Mouse (Mus musculus) c-Kit-positive CD71-positive TER-119-positive erythroid progenitor cells, embryonic 14.5 days (primary cell): ENCODE measurements around the gene Tas2r143.

ENCODE experiments used
- DNase-seq: peaks from one replicate; pipeline ENCODE4 v3.0.0-alpha.2; 2013; ENCODE audit warnings: low spot score

The Tas2r143 gene

GRCm38 (mm10) chr6:42399938-42400337, at the start of gene Tas2r143:
Gene Tas2r143 (plus strand): TSS chr6:42400238.
- DNase-seq = no peak

DNA sequence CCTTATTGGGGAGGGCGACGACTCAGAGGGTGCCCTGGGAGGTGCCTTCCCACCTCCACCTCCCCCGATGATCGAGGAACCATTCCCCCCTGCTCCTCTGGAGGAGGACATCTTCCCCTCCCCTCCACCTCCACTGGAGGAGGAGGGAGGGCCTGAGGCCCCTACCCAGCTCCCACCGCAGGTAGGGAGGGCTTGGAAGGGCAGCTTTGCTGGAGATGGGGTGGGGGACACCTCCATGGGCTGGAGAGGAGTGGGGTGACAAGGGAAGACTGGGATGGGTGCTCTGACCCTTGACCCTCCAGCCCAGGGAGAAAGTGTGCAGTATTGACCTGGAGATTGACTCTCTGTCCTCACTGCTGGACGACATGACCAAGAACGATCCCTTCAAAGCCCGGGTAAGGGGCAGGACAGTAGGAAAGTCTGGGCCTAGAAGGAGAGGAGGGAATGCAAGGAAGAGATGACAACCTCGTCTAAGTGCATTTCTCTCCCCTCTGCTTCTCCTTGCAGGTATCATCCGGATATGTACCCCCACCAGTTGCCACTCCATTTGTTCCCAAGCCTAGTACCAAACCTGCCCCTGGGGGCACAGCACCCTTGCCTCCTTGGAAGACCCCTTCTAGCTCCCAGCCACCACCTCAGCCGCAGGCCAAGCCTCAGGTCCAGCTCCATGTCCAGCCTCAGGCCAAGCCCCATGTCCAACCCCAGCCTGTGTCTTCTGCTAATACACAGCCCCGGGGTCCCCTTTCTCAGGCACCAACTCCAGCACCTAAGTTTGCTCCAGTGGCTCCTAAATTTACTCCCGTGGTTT, 48.9 kb upstream of the Tas2r143 start:
- DNase-seq = no peak

DNA sequence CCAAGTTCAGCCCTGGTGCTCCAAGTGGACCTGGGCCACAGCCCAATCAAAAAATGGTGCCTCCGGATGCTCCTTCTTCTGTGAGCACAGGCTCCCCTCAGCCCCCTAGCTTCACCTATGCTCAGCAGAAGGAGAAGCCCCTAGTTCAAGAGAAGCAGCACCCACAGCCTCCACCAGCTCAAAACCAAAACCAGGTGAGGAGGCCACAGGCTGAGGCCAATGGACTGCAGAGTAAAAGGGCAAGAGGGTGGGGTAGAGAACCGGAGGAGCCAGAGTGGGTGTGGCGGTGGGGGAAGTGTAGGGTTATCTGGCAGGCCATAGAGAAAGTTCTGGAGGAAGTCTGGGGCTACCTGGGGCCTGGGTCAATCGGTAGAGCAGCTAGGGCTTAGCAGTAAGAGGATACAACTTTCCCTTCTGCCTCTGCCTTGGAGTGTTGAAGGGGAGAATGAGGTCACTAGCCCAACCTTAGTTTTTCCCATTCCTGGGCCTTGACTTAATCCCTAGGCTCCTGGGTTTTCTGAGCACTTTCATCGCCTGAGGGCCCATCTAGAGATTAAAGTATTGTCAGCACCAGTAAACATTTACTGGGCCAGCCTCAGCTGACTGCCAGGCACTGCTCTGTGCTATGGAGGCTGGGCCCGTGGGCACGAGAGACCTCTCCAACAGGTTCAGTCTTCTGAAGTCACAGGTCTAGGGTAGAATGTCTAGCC, 48.1 kb upstream of the Tas2r143 start:
- no peak for DNase-seq

DNA sequence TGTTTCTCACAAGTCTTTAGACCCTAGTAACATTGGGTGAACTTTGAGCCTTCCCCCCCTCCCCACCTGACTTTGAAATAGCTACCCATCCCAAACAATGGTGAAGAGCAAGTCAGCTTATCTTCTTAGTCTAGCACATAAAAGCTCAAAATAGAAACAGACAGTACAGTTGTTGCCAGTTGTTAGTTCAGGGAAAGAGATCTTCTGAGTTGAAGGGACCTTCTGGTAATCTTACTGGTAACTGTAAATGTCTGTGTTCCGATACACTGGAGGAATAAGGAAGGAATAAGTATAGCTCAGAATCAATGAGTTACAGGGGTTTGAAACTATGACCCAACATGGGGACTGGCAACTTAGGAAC, 47.6 kb upstream of the Tas2r143 start:
- DNase-seq = no peak

DNA sequence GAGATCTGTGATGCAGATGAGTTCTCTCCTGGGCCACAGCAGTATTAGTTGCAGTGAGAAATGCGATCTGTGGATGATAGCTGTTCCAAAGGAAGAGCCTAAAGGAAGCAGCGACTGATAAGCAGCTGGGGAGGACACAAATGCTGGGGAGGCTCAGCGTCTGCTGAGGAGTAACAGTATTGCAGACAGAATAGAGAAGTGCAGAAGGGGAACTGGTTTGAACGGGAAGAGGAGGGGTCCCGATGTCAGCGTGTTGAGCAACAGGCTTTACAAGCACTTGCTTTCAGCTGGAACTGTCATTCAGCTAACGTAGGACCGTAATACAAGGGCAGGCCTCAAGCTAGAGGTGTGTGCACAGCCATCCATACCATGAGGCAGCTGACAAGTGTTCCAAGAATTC, 46.9 kb upstream of the Tas2r143 start:
- no peak for DNase-seq

- DNase-seq = no peak
Observed at GRCm38 (mm10) chr6:42354076-42355019, 45.7 kb upstream of the Tas2r143 start.

GRCm38 (mm10) chr6:42355366-42355765, 44.7 kb upstream of the Tas2r143 start:
- DNase-seq = no peak

GRCm38 (mm10) chr6:42355794-42356600, 44.0 kb upstream of the Tas2r143 start:
- DNase-seq = no peak

GRCm38 (mm10) chr6:42356913-42357312, 43.1 kb upstream of the Tas2r143 start:
- no peak for DNase-seq

DNA sequence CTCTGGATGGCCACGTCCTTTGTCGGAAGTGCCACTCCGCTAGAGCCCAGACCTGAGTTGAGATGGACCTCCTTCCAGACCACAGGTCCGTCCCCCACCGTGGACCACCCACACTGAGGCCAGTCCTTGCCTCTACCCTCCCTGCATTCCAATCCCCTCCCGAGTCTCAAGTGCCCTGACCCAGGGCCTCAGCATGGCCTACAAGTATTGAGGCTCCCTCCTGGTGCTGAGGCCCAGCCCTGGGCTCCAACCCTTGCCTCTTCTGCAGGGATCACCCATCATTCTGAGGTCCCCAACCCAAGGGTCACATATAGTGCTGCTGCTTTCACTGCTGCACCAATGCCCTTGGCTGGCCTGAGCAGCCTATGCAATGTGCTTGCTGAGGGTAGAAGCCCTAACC, 42.1 kb upstream of the Tas2r143 start:
- no peak for DNase-seq

DNA sequence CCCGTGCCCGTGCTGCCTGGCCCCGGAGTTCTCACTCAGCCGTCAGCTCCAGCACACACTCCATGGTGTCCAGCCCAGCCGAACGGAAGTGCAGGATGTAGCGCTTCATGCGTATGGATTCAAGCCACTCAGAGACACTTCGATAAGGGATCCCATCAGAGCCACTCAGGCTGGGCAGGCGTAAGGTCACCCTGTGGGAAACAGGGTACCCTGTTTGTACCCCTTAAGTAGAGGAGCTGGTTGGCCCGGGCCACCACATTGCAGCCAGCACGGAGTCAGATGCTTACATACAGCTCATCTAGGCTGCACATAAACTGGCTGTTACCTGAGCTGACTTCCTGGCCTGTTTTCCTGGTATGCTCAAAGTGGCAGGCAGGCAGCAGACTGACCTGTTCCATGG, 41.1 kb upstream of the Tas2r143 start:
- no peak for DNase-seq

DNA sequence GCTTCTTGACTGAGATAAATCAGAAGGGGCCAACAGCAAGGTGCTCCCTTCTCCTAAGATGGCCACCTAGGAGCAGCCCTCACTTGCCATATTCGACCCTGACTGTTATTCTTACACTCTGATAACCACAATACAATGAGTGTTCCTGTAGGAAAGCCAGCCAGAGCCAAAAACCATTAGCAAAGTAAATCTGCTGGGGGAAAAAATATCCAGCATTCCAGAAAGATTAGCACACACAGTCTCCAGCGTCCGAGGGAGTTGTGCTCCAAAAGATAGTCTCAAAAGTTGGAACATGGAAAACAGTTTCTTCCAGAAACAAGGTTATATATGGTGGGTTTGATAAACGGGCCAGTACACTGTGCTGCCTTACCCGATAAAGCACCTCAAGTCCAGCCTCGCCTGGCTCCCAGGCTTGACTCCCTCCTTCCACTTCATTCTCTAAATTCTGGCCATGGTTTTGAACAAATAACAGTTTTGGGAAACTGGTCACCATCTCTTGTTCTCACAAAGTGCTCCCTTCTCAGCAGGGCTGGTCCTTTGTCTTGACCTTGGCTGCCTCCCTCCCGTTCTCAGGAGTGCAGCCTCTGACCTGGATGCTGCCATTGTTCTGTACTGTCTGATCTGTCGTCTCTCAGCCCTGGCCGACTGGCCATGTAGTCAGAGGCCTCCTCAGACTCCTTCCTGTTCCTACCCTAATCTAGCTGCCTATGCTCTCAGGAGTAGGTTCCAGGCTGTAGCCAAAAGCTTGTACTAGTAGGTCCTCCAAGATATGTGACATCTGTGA, 40.5 kb upstream of the Tas2r143 start:
- DNase-seq = no peak

- DNase-seq = no peak
Observed at GRCm38 (mm10) chr6:42360231-42360840, 39.7 kb upstream of the Tas2r143 start.

GRCm38 (mm10) chr6:42361041-42361895, 38.8 kb upstream of the Tas2r143 start:
- DNase-seq = no peak

- DNase-seq = no peak
Observed at GRCm38 (mm10) chr6:42362074-42362473, 38.0 kb upstream of the Tas2r143 start.

- DNase-seq = no peak
Observed at GRCm38 (mm10) chr6:42362497-42362896, 37.5 kb upstream of the Tas2r143 start.

DNA sequence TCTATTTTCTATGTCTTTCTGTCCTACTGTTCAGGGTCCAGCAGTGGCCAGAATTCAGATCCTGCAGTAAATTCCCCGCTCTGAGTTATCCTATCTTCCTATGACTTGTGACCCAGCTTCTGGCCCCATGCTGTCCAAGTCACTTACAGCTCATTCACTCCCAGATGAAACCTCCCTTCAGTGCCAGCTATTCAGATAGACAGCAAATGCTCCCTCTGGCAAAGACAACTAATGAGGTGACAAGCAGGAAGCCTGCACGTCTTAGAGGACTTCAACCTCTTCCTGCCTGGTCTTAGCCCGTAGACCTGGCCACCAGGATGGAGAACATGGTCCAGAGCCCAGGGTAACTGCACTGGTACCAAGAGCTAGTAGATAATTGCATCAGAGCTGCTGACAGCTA, 37.1 kb upstream of the Tas2r143 start:
- DNase-seq = no peak

DNA sequence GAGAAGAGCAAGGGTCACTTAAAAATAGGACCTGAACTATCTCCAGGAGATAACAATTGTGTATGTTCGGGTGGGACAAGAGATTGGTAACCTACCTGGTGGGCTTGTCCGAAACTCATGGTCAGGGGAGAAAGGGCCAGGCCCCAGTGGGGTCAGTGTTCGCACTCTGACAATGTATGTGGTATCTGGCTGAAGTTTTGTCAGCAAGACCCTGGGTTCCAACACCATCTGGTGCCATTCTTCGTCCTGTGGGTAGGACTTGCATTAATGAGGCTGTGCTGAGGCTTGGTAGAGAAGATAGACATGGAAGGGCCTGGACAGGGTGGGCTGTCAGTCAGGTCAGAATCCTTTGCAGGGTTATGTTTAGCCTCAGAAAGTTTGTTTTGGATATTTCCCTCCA, 36.0 kb upstream of the Tas2r143 start:
- no peak for DNase-seq

GRCm38 (mm10) chr6:42364607-42365006, 35.4 kb upstream of the Tas2r143 start:
- DNase-seq = no peak
